Mouse (Mus musculus) ES-E14 (cell line): ENCODE results near the gene Snrpa.

Experiments used
- HCFC1 ChIP-seq: IDR thresholded peaks from 2 replicates; pipeline ENCODE4 v1.6.1; 2012; ENCODE audit warnings: low read length, inconsistent platforms, borderline replicate concordance; ENCODE audit not compliant: insufficient read depth
- MAFK ChIP-seq: IDR thresholded peaks from 2 replicates; pipeline ENCODE4 v1.6.1; 2014; ENCODE audit warnings: mild to moderate bottlenecking, low read depth, low read length, inconsistent platforms; ENCODE audit not compliant: insufficient read depth
- ZC3H11A ChIP-seq: IDR thresholded peaks from 2 replicates; pipeline ENCODE4 v1.6.1; 2012; ENCODE audit warnings: low read depth, mild to moderate bottlenecking, inconsistent platforms, low read length, borderline replicate concordance
- ZNF384 ChIP-seq: IDR thresholded peaks from 2 replicates; pipeline ENCODE4 v1.6.1; 2012; ENCODE audit warnings: low read depth, low read length, inconsistent platforms

- TF ChIP-seq HCFC1 (no peak), ZC3H11A (no peak), MAFK (no peak), ZNF384 (no peak)
Measured at GRCm38 (mm10) chr7:27227676-27228075, 31.6 kb upstream of the Snrpa start.
